In the genomic region with DNA sequence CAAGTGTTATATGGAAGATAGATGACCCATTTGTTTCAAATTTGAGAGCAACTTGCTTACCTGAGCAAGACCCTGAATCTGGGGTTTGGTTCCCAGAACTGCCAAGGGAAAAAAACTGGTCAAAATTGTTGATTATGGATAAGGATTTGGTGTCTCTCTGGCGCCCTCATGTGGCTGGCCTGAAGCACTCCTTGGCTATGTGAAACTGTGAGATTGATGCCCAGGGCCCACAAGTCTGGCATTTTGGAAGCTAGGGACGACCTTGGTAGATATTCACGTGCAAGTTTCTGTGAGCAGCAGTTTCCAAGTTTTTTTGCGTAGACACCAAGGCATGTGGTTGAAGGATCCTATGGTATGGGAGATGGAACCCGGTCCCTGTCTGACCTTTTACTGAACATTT, we compare ENCODE assay signal across 8 mouse cellular contexts. TPM values are rescaled to one million over a fixed set of nuclear protein-coding genes. Genes with fewer than 3 reads are reported as not detected.
A peak's percentile ranks its signal among the peaks of the same experiment; 100 is the strongest.
DNase-seq lines count a peak whose midpoint lies in the region; ATAC-seq and TF ChIP-seq lines count a peak whose summit lies in the region.

No protein-coding gene starts in this region.

- no peaks in the 10 kb centered on the region for H3K27me3 ChIP-seq in liver, adult 2 months (ENCODE audit: control insufficient read depth, insufficient read depth, low read length)
- H3K27me3 ChIP-seq in midbrain, postnatal 0 days (ENCODE audit: insufficient read depth, low read length), result no peaks in the 10 kb centered on the region

- no peak overlapping the region for H3K9ac ChIP-seq in liver, adult 2 months (ENCODE audit: low read depth, low read length)
- no peak overlapping the region for H3K9ac ChIP-seq in midbrain, postnatal 0 days (replicated peaks; ENCODE audit: low read length, poor library complexity, severe bottlenecking)

- TF ChIP-seq CTCF in liver, adult 2 months (IDR thresholded peaks at IDR 0.05; ENCODE audit: low read depth, low read length), result peak; percentile 85
- TF ChIP-seq CTCF in midbrain, postnatal 0 days (IDR thresholded peaks at IDR 0.05), result peak; percentile 91

- H3K36me3 ChIP-seq in liver, adult 2 months (ENCODE audit: control insufficient read depth, insufficient read depth, low read length), result no peaks in the 10 kb centered on the region
- H3K36me3 ChIP-seq in midbrain, postnatal 0 days (ENCODE audit: insufficient read depth, low read length), result no peaks in the 10 kb centered on the region

- H3K4me3 ChIP-seq in liver, adult 2 months (ENCODE audit: insufficient read depth, low read depth, low read length), result no peak overlapping the region
- H3K4me3 ChIP-seq in midbrain, postnatal 0 days (ENCODE audit: low read depth, low read length), result peak overlapping the region; percentile 10; the same call in 1 of the 2 replicates

- H3K4me1 ChIP-seq in liver, adult 2 months (ENCODE audit: control insufficient read depth, insufficient read depth, low read length), result no peaks in the 10 kb centered on the region
- H3K4me1 ChIP-seq in midbrain, postnatal 0 days (ENCODE audit: insufficient read depth, low read length), result no peaks in the 10 kb centered on the region; the same call in 1 of the 2 replicates

- H3K4me2 ChIP-seq in midbrain, postnatal 0 days (ENCODE audit: low read depth, low read length, poor library complexity, severe bottlenecking), result 0 out of 2 replicates have a peak overlapping the region, but pooled peaks have one; percentile 0

- peak; percentile 88 for DNase-seq in A20 (ENCODE audit: low read depth, low spot score)
- peak; percentile 86 for DNase-seq in adipocyte (ENCODE audit: low spot score)
- peak; percentile 91 for DNase-seq in embryo, embryonic 10 days (ENCODE audit: low spot score)
- DNase-seq in gastrocnemius, postnatal 4 days (ENCODE audit: low spot score in 2 of 2), result peak; percentile 57 to 75
- peak; percentile 47 to 49 for DNase-seq in kidney, adult 8-10 months
- peak; percentile 74 for DNase-seq in liver, adult 2 months (ENCODE audit: extremely low read depth, low read depth, low spot score)
- DNase-seq in midbrain, postnatal 0 days (ENCODE audit: low spot score), result peak; percentile 89
- peak; percentile 68 for DNase-seq in telencephalon, adult 2 months (ENCODE audit: low read depth, low spot score)

- WGBS in liver, adult 2 months, result 11% methylated on average over 5 of the region's 5 CpGs
- 9% methylated on average over 5 of the region's 5 CpGs for WGBS in midbrain, postnatal 0 days

- no peak overlapping the region for H3K27ac ChIP-seq in liver, adult 2 months (replicated peaks; ENCODE audit: insufficient read depth, low read depth, low read length)
- no peak overlapping the region for H3K27ac ChIP-seq in midbrain, postnatal 0 days (ENCODE audit: low read depth, low read length)

- no peak for ATAC-seq in midbrain, postnatal 0 days (ENCODE audit: low FRiP score)

- TF ChIP-seq POLR2A in liver, adult 2 months (IDR thresholded peaks at IDR 0.05; ENCODE audit: extremely low read depth, insufficient read depth, low read length), result no peak

- no peaks in the 10 kb centered on the region for H3K79me2 ChIP-seq in liver, adult 2 months (ENCODE audit: control insufficient read depth, insufficient read depth, low read length)

- no peaks in the 10 kb centered on the region for H3K9me3 ChIP-seq in midbrain, postnatal 0 days (ENCODE audit: low read length)

RNA-seq across cellular contexts. Expression of gene Hist1h4h, which starts 6.2 kb away (rescaled TPM):
- 100 to 1,000 TPM; 761 to 939 TPM for total RNA-seq in gastrocnemius, postnatal 4 days (2021)
- total RNA-seq in liver, adult 2 months (2014; rRNA removed), result 706 and 873 TPM in 2 replicates
- 8.5 and 26.7 TPM in 2 replicates for polyA plus RNA-seq in liver, adult 2 months (2012; rRNA removed)
- total RNA-seq in midbrain, postnatal 0 days (2014; rRNA removed), result 1,176 and 1,474 TPM in 2 replicates
- 3.9 and 4.0 TPM in 2 replicates for polyA plus RNA-seq in midbrain, postnatal 0 days (2015; fragmentation: Nextera tagmentation; extraction: Ambion mirVana)

RNA-seq across cellular contexts. Expression of gene Hist1h2af, which starts 9.1 kb away (rescaled TPM):
- 100 to 1,000 TPM; 329 to 395 TPM for total RNA-seq in gastrocnemius, postnatal 4 days (2021)
- 9.2 and 13.4 TPM in 2 replicates for total RNA-seq in liver, adult 2 months (2014; rRNA removed)
- 2.1 and 2.9 TPM in 2 replicates for polyA plus RNA-seq in liver, adult 2 months (2012; rRNA removed)
- 52.3 and 293 TPM in 2 replicates for total RNA-seq in midbrain, postnatal 0 days (2014; rRNA removed)
- polyA plus RNA-seq in midbrain, postnatal 0 days (2015; fragmentation: Nextera tagmentation; extraction: Ambion mirVana), result 0.54 and 1.5 TPM in 2 replicates

RNA-seq across cellular contexts. Expression of gene Hist1h3g, which starts 10.6 kb away (rescaled TPM):
- total RNA-seq in gastrocnemius, postnatal 4 days (2021), result 100 to 1,000 TPM; 100 to 143 TPM
- total RNA-seq in liver, adult 2 months (2014; rRNA removed), result 5.6 and 12.9 TPM in 2 replicates
- polyA plus RNA-seq in liver, adult 2 months (2012; rRNA removed), result 0.26 TPM in 1 of 2 replicates, not detected in the other
- 99.4 and 262 TPM in 2 replicates for total RNA-seq in midbrain, postnatal 0 days (2014; rRNA removed)
- not detected in 2 replicates for polyA plus RNA-seq in midbrain, postnatal 0 days (2015; fragmentation: Nextera tagmentation; extraction: Ambion mirVana)

RNA-seq across cellular contexts. Expression of gene Hist1h2bh, which starts 18.5 kb away (rescaled TPM):
- total RNA-seq in gastrocnemius, postnatal 4 days (2021), result 10 to 100 TPM; 18.5 to 24.9 TPM
- total RNA-seq in liver, adult 2 months (2014; rRNA removed), result 1.3 and 1.5 TPM in 2 replicates
- 0.07 and 0.09 TPM in 2 replicates for polyA plus RNA-seq in liver, adult 2 months (2012; rRNA removed)
- 8.7 and 34.2 TPM in 2 replicates for total RNA-seq in midbrain, postnatal 0 days (2014; rRNA removed)
- 0.16 TPM in 1 of 2 replicates, not detected in the other for polyA plus RNA-seq in midbrain, postnatal 0 days (2015; fragmentation: Nextera tagmentation; extraction: Ambion mirVana)

RNA-seq across cellular contexts. Expression of gene Hist1h3f, which starts 19.2 kb away (rescaled TPM):
- 100 to 1,000 TPM in 1 of 2 experiments, 10 to 100 TPM in 1; 92.1 to 134 TPM for total RNA-seq in gastrocnemius, postnatal 4 days (2021)
- 11.1 and 14.2 TPM in 2 replicates for total RNA-seq in liver, adult 2 months (2014; rRNA removed)
- 0.29 and 0.30 TPM in 2 replicates for polyA plus RNA-seq in liver, adult 2 months (2012; rRNA removed)
- 154 and 239 TPM in 2 replicates for total RNA-seq in midbrain, postnatal 0 days (2014; rRNA removed)
- polyA plus RNA-seq in midbrain, postnatal 0 days (2015; fragmentation: Nextera tagmentation; extraction: Ambion mirVana), result 0.21 and 0.23 TPM in 2 replicates
